Mouse (Mus musculus): Measurements from ENCODE around the gene Vopp1.

GRCm38 (mm10) chr6:57823461-57823860 is 1.5 kb downstream of the Vopp1 start:
- no peak for TF ChIP-seq FLI1 (IDR thresholded peaks at IDR 0.05; ENCODE audit: low read length)
- TF ChIP-seq GATA1 (IDR thresholded peaks at IDR 0.05; ENCODE audit: borderline replicate concordance, low read length): no peak
